Mouse (Mus musculus) heart, adult 2 months (tissue): ENCODE measurements around the gene Sept7. TPM values are rescaled to one million over a fixed set of nuclear protein-coding genes. Genes with fewer than 3 reads are reported as not detected.

Source experiments
- DNase-seq, 2 experiments: peaks; one replicate each; pipeline ENCODE4 v3.0.0; 2021
- H3K27ac ChIP-seq: fragments of 200-600 bp; 2 replicates; pipeline ENCODE4 v1.8.1; 2022
- H3K27me3 ChIP-seq: fragments of 200-500 bp; 2 replicates; pipeline ENCODE4 v1.6.1; 2012; ENCODE audit warnings: mild to moderate bottlenecking, low read length, inconsistent platforms, mixed read lengths; ENCODE audit not compliant: control insufficient read depth, insufficient read depth
- H3K36me3 ChIP-seq: fragments of 200-500 bp; 2 replicates; pipeline ENCODE4 v1.6.1; 2012; ENCODE audit warnings: low read length, inconsistent platforms; ENCODE audit not compliant: control insufficient read depth, insufficient read depth
- H3K4me1 ChIP-seq: fragments of 200-500 bp; 2 replicates; pipeline ENCODE4 v1.6.1; 2011; ENCODE audit warnings: low read length; ENCODE audit not compliant: control insufficient read depth, insufficient read depth
- H3K4me3 ChIP-seq: fragments of 200-600 bp; 2 replicates; pipeline ENCODE4 v1.8.1; 2022
- H3K79me2 ChIP-seq: fragments of 200-500 bp; replicated peaks from 2 replicates; pipeline ENCODE4 v1.6.1; 2012; ENCODE audit warnings: mild to moderate bottlenecking, inconsistent platforms, low read length, moderate library complexity, mixed read lengths; ENCODE audit not compliant: control insufficient read depth, insufficient read depth
- H3K9ac ChIP-seq: fragments of 200-500 bp; 2 replicates; pipeline ENCODE4 v1.6.1; 2012; ENCODE audit warnings: low read depth, mild to moderate bottlenecking, control low read depth, inconsistent platforms, low read length, mixed read lengths
- CTCF ChIP-seq: fragments of 200-600 bp; IDR thresholded peaks from 2 replicates; pipeline ENCODE4 v1.8.1; 2022; ENCODE audit warnings: antibody characterized with exemption, mild to moderate bottlenecking, moderate library complexity
- EP300 ChIP-seq: fragments of 200-500 bp; IDR thresholded peaks from 2 replicates; pipeline ENCODE4 v1.6.1; 2011; ENCODE audit warnings: low read depth, low read length, control low read depth; ENCODE audit not compliant: insufficient read depth
- POLR2A ChIP-seq: fragments of 200-500 bp; IDR thresholded peaks from 2 replicates; pipeline ENCODE4 v1.6.1; 2011; ENCODE audit warnings: mild to moderate bottlenecking, low read depth, low read length, control low read depth; ENCODE audit not compliant: insufficient read depth
- WGBS: fragments of 180-500 bp; shearing (Covaris S2); methylation state at CpG from one replicate; pipeline ENCODE4 v1.1.7; 2018; 5-methylcytosine and 5-hydroxymethylcytosine counted together
- intact Hi-C: fragments of 180-260 bp; cut with DNase I; formaldehyde crosslinking; loops from one replicate; pipeline ENCODE4 v1.15.1; 2025
- long read RNA-seq: library from polyadenylated mRNA; stranded (forward); transcript quantifications from one replicate; pipeline ENCODE4 v2.0.0, GENCODE M21; 2021
- polyA plus RNA-seq: library from polyadenylated mRNA; depleted of rRNA; stranded (reverse); fragments of >200 nt; gene quantifications from 2 replicates; pipeline ENCODE4 v1.2.3, GENCODE M21; 2012; rRNA removed
- total RNA-seq, 2 experiments: library from RNA; stranded (reverse); gene quantifications; 2 replicates each; pipeline ENCODE4 v1.2.3; 2021

Sept7 gene
- total RNA-seq (100 to 1,000 TPM; 109 to 111 TPM), polyA plus RNA-seq (15.9 and 34.6 TPM in 2 replicates)
- long read RNA-seq, partial matches to known transcripts, result 6 of 171 reads
- long read RNA-seq, other reads (novel, unspliced or antisense), result 165 of 171 reads

GRCm38 (mm10) chr9:25252283-25252726, at the start of gene Sept7:
TSS of gene Sept7 (plus strand) at chr9:25252439.
- Histone ChIP-seq H3K4me1 (peaks cover 2% of the 10 kb centered on the region), H3K27ac (peak within 1 kb of the TSS; percentile 97), H3K27me3 (no peaks in the 10 kb centered on the region), H3K79me2 (peaks cover 2% of the 10 kb centered on the region; the same call in 1 of the 2 replicates), H3K9ac (peak within 1 kb of the TSS; percentile 99), H3K4me3 (peak within 1 kb of the TSS; percentile 79), H3K36me3 (peaks cover 13% of the 10 kb centered on the region)
- peak; percentile 100 for DNase-seq
- intact Hi-C loops, result loop anchor here (1.0 to 5.0 kb wide), 6 partner anchors 45 to 340 kb away; partner anchors contain the start of genes Eepd1 and Herpud2
- TF ChIP-seq EP300, result no peak
- peak; percentile 74 for TF ChIP-seq POLR2A
- no peak; the same call in 1 of the 2 replicates for TF ChIP-seq CTCF
- WGBS, result under 1% methylated on average over 54 of the region's 54 CpGs

GRCm38 (mm10) chr9:25208087-25208803, 44.0 kb upstream of the Sept7 start:
- Histone ChIP-seq H3K27ac (peak overlapping the region; percentile 48), H3K79me2 (no peaks in the 10 kb centered on the region), H3K27me3 (no peaks in the 10 kb centered on the region), H3K9ac (no peak overlapping the region), H3K36me3 (no peaks in the 10 kb centered on the region; the same call in none of the 2 replicates), H3K4me1 (peaks cover 1% of the 10 kb centered on the region), H3K4me3 (no peak overlapping the region)
- DNase-seq, result no peak
- intact Hi-C loops, result loop anchor here (5.0 kb wide), 1 partner anchor 44 kb away; the partner anchor contains the start of gene Sept7
- no peak for TF ChIP-seq POLR2A
- TF ChIP-seq EP300, result no peak
- TF ChIP-seq CTCF, result no peak
- WGBS, result 45% methylated on average over 8 of the region's 8 CpGs

- intact Hi-C loops, result loop anchor here (5.0 kb wide), 1 partner anchor 35 kb away; no protein-coding TSS in a partner anchor
- no peaks in the 10 kb centered on the region; the same call in 1 of the 2 replicates for H3K4me1 ChIP-seq
- no peaks in the 10 kb centered on the region for H3K79me2 ChIP-seq
- H3K27ac ChIP-seq, result peak overlapping the region; percentile 40
- peak in 1 of 2 experiments; percentile 18 for DNase-seq
- H3K4me3 ChIP-seq, result no peak overlapping the region
- 64% methylated on average over 9 of the region's 9 CpGs for WGBS
- TF ChIP-seq POLR2A, result no peak
- TF ChIP-seq CTCF, result no peak
- no peak for TF ChIP-seq EP300
- H3K9ac ChIP-seq, result no peak overlapping the region
- H3K27me3 ChIP-seq, result no peaks in the 10 kb centered on the region
- H3K36me3 ChIP-seq, result no peaks in the 10 kb centered on the region; the same call in 1 of the 2 replicates
Observed at GRCm38 (mm10) chr9:25212309-25213163, 39.7 kb upstream of the Sept7 start.

- intact Hi-C loops, result loop anchor here (5.0 kb wide), 1 partner anchor 36 kb away; no protein-coding TSS in a partner anchor
- TF ChIP-seq CTCF, result no peak
- TF ChIP-seq POLR2A, result no peak
Observed at GRCm38 (mm10) chr9:25213164-25213557, 39.1 kb upstream of the Sept7 start.

GRCm38 (mm10) chr9:25215411-25215810, 36.8 kb upstream of the Sept7 start:
- H3K27me3 ChIP-seq, result no peaks in the 10 kb centered on the region
- peak overlapping the region; percentile 20; the same call in 1 of the 2 replicates for H3K27ac ChIP-seq
- no peak for DNase-seq
- peaks cover 1% of the 10 kb centered on the region; the same call in 1 of the 2 replicates for H3K4me1 ChIP-seq
- 52% methylated on average over 3 of the region's 3 CpGs for WGBS
- peaks cover 2% of the 10 kb centered on the region; the same call in 1 of the 2 replicates for H3K36me3 ChIP-seq
- H3K79me2 ChIP-seq, result no peaks in the 10 kb centered on the region
- H3K9ac ChIP-seq, result no peak overlapping the region
- TF ChIP-seq CTCF, result no peak
- no peak for TF ChIP-seq POLR2A
- TF ChIP-seq EP300, result no peak
- intact Hi-C loops, result no loop called here
- H3K4me3 ChIP-seq, result no peak overlapping the region

More at GRCm38 (mm10) chr9:25213164-25213557, 39.1 kb upstream of the Sept7 start:
- no peak overlapping the region for H3K9ac ChIP-seq
- DNase-seq, result no peak
- H3K4me1 ChIP-seq, result no peaks in the 10 kb centered on the region
- no peak overlapping the region; the same call in 1 of the 2 replicates for H3K27ac ChIP-seq
- no peak overlapping the region for H3K4me3 ChIP-seq
- H3K79me2 ChIP-seq, result no peaks in the 10 kb centered on the region
- no peaks in the 10 kb centered on the region for H3K27me3 ChIP-seq
- H3K36me3 ChIP-seq, result no peaks in the 10 kb centered on the region; the same call in 1 of the 2 replicates
